Mouse (Mus musculus) gastrocnemius, postnatal 36 days (tissue): ENCODE measurements around the gene Apc2. TPM values are rescaled to one million over a fixed set of nuclear protein-coding genes. Genes with fewer than 3 reads are reported as not detected.

ENCODE experiments used
- DNase-seq, 2 experiments: peaks; one replicate each; pipeline ENCODE4 v3.0.0; 2022
- intact Hi-C: fragments of 180-260 bp; cut with DNase I; formaldehyde crosslinking; loops from one replicate; pipeline ENCODE4 v1.15.1; 2025
- microRNA-seq, 2 experiments: library from miRNA; unstranded; fragments of <30 nt; microRNA quantifications; one replicate each; pipeline ENCODE4 v1.2.0; 2021
- total RNA-seq, 2 experiments: library from RNA; stranded (reverse); gene quantifications; 2 replicates each; pipeline ENCODE4 v1.2.3; 2021

Gene Apc2
- total RNA-seq, 2 experiments from 2014 or later, result 0.54 to 0.57 TPM

- intact Hi-C loops, result no loop called here
- DNase-seq, result no peak
Observed at GRCm38 (mm10) chr10:80357994-80358639, 62.3 kb downstream of the Apc2 start.

GRCm38 (mm10) chr10:80363734-80364133, 68.0 kb downstream of the Apc2 start:
- DNase-seq, result no peak
- intact Hi-C loops, result no loop called here

GRCm38 (mm10) chr10:80365736-80366135, 70.0 kb downstream of the Apc2 start:
- intact Hi-C loops, result no loop called here
- DNase-seq, result no peak

Small RNA genes within 50 kb of the gene (microRNA-seq; reads per million reads assigned to microRNA genes)
- gene Mir6911, result 0 to 0.72 reads per million in 2 experiments

Other genes starting within 250 kb of the Apc2 start
- gene Gpx4, start 248.8 kb upstream of the Apc2 start, total RNA-seq, result 100 to 1,000 TPM; 500 to 536 TPM
- gene Sbno2, start 190.4 kb upstream of the Apc2 start, total RNA-seq, result 1 to 10 TPM; 4.5 to 7.3 TPM
- gene Stk11, start 180.2 kb upstream of the Apc2 start, total RNA-seq, result 100 to 1,000 TPM; 120 to 135 TPM
- 100 to 1,000 TPM; 600 to 616 TPM for gene Atp5d, start 157.3 kb upstream of the Apc2 start, total RNA-seq
- 1 to 10 TPM; 1.4 to 2.1 TPM for gene Cbarp, start 155.1 kb upstream of the Apc2 start, total RNA-seq
- 10 to 100 TPM; 37.6 to 49.3 TPM for gene Midn, start 147.7 kb upstream of the Apc2 start, total RNA-seq
- gene Cirbp, start 130.0 kb upstream of the Apc2 start, total RNA-seq, result 10 to 100 TPM; 22.6 to 28.3 TPM
- gene 1600002K03Rik, start 123.0 kb upstream of the Apc2 start, total RNA-seq, result 1 to 10 TPM; 4.7 to 5.1 TPM
- gene Efna2, start 116.5 kb upstream of the Apc2 start, total RNA-seq, result under 1 TPM; 0.27 to 0.31 TPM
- 10 to 100 TPM; 12.3 to 14.3 TPM for gene Mum1, start 69.5 kb upstream of the Apc2 start, total RNA-seq
- 100 to 1,000 TPM; 516 to 553 TPM for gene Ndufs7, start 46.9 kb upstream of the Apc2 start, total RNA-seq
- gene Gamt, start 35.0 kb upstream of the Apc2 start, total RNA-seq, result 10 to 100 TPM; 35.1 to 59.8 TPM
- 10 to 100 TPM; 30.0 to 40.4 TPM for gene Dazap1, start 34.5 kb upstream of the Apc2 start, total RNA-seq
- 100 to 1,000 TPM; 529 to 644 TPM for gene Rps15, start 3.5 kb upstream of the Apc2 start, total RNA-seq
- 1 to 10 TPM; 5.5 to 6.2 TPM for gene 2310011J03Rik, start 24.6 kb downstream of the Apc2 start, total RNA-seq
- gene Pcsk4, start 33.5 kb downstream of the Apc2 start, total RNA-seq, result 1 to 10 TPM; 1.1 to 2.0 TPM
- gene Reep6, start 34.0 kb downstream of the Apc2 start, total RNA-seq, result 1 to 10 TPM; 1.3 to 1.5 TPM
- gene Adamtsl5, start 52.4 kb downstream of the Apc2 start, total RNA-seq, result 10 to 100 TPM; 27.4 to 38.1 TPM
- gene Plk5, start 60.5 kb downstream of the Apc2 start, total RNA-seq, result under 1 TPM; 0.15 to 0.20 TPM
- gene Mex3d, start 91.7 kb downstream of the Apc2 start, total RNA-seq, result 1 to 10 TPM; 3.4 to 4.5 TPM
- gene Mbd3, start 103.6 kb downstream of the Apc2 start, total RNA-seq, result 10 to 100 TPM; 95.1 to 99.9 TPM
- gene Uqcr11, start 110.9 kb downstream of the Apc2 start, total RNA-seq, result 100 to 1,000 TPM; 825 to 866 TPM
- gene Tcf3, start 137.7 kb downstream of the Apc2 start, total RNA-seq, result 10 to 100 TPM; 11.0 to 12.0 TPM
- gene Onecut3, start 198.9 kb downstream of the Apc2 start, total RNA-seq, result not detected
- not detected for gene Atp8b3, start 243.1 kb downstream of the Apc2 start, total RNA-seq